Mouse (Mus musculus) layer of hippocampus, adult 11-12 months (tissue): ENCODE measurements around the gene Lnx2.
A peak's percentile ranks its signal among the peaks of the same experiment; 100 is the strongest.

Source experiments
- DNase-seq: peaks from one replicate; pipeline ENCODE4 v3.0.0; 2022; ENCODE audit warnings: low spot score

Lnx2 gene

GRCm38 (mm10) chr5:147051500-147052308 lies 24.7 kb downstream of the Lnx2 start:
- DNase-seq: no peak

DNA sequence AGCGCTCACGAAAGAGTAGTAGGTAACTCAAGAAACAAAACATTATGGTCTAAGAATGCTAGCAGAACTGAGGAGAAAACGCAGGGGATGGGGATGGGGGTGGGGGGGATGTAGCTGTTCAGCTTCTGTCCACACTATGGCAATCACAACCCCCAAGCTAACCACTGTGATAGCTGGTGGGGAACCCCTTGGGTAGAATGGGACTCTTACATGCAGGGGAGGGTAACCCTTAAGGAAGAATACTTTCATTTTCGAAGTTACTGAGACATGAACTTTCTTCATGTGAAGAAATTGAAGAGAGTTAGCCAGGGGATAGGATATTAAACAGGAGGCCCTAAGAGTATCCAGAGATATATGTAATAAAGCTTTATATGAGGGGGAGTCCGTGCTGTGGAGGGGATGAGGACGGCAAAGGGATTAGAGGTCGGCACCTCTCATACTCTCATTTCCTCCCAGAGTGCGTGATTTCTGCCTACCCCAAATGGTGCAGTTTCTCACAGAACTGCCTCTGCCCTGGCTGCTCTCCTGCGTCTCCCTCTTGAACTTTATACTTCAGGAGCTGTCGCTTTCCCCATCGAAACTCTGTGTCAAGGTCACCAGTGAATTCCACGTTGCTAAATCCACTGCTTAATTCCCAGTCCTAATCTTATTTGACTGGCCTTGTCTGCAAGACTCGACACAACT lies 25.4 kb downstream of the Lnx2 start:
- DNase-seq: no peak

DNA sequence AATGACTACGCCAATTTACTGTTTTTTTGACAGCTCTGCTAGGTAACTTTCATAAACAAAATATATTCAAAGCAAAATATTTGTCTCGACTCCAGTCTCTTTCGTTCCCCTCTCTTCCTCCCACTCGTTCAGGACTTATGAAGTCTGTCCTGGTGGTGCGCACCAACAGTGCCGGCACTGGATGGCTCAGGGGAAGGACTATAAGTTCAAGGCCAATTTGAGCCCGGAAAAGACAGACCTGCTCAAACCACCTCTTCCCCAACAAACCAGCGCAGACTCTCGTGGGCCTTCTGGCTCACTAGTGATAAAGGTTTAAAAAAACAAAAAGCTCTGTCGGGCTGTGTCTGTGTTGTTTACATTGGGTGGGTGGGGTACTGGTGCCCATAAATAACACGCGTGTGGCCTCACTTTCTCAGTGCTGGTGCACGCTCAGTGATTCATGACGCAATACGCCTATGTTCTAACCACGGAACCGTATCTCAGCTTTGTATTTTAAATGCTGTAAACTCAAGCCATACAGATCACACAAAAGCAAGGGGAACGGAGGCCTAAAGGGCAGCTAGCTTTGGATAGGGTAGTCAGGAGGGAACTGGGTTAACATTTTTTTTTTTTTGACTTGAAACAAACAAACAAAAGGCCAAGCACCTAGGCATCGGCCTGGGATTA lies 26.7 kb downstream of the Lnx2 start:
- DNase-seq: no peak

DNA sequence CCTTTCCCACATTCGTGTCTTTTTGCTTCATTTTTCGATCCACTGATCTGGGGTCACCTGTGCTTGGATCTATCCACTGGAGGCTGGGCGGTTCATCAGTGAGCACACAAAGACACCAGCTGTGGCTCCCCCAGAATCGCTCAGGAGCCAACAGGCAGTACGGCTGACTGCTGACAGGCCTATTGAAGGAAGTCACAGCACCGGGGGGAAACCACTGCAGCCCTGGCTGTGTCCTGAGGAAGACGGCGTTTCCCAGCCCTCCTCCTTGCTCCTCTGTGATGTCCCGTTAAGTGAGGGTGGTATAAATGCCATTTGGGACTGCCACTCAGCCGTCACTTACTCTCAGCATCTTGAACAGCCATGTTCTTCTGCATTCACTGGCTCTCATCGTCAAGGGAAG lies 30.5 kb downstream of the Lnx2 start:
- no peak for DNase-seq

- no peak for DNase-seq
Measured at GRCm38 (mm10) chr5:147045311-147045710, 31.1 kb downstream of the Lnx2 start.

GRCm38 (mm10) chr5:147043240-147043844 lies 33.0 kb downstream of the Lnx2 start:
- no peak for DNase-seq

DNA sequence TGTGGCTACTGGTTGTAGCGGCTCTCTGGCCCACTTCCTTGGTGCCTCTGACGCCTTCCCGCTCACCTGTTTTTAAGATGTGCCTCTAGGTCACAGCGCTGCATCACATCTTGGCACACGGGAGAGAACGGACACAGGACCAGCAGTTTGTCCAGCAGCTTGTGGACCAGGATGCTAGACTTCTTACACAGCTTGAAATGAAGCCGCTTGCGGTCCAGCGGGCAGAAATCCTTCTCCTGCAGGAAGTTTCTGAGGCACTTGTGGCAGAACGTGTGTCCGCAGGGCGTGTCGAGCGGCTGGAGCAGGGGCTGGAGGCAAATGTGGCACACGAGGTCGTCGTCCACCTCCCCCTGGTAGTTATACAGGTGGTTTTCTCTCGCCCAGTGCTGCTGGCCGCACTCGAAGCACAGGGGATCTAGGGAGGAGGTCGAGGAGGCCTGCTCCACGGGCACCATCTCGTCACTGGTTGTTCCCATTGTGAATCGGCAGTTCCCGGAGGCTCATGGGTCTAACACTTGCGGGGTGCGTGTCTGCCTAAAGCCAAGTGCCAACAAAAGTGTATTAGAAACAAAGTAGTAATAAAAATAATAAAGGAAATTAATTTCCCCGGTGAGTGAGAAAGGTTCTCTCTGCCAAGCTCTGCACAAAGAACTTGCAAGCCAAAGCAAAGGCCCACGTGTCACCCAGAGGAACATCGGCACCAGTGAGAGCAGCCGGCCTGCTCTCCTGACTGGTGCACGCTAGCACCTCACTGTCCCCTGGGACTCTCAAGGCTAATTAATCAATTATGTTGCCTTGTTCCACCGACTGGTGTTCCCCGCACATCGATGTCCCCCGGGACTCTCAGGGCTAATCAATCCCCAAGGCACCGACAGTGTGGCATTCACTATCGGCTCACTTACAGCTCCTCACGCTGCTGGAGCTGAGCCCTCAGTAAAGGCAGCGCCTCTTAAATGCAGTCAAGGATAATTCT lies 34.1 kb downstream of the Lnx2 start:
- DNase-seq: no peak

DNA sequence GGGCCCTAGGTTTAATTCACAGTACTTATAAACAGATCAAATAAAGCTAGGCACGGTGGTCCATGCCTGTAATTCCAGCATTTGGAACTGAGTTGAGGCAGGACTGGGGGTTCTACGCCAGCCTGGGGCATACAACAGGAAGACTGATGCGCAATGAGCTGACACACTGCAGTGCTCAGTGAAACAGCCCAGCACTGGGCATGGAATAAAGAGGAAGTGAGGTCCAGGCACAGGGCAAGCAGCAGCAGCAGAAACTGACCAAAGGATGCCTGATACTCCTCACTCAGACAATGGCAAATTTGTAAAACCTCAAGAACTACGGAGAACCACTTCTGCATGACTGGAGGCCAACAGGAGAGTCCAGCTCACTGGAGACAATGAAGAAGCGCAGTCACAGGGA lies 37.0 kb downstream of the Lnx2 start:
- DNase-seq: no peak

DNA sequence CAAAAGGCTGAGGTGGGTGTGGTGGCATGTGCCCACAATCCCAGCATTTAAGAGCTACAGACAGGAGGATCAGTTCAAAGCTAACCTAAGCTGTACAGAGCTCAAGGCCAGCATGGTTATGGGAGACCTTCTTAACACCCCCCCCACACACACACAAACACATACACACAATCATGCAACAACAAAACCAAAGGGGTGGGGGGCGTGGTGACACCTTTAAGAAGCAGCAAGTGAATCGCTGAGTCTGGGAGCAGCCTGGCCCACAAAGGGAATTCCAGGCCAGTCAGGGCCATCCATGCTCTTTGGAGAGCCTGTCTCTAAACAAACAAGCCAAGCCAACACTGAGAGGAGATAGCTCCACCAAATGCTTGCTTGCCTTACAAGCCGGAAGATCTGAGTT lies 38.8 kb downstream of the Lnx2 start:
- no peak for DNase-seq

- DNase-seq: no peak
Measured at GRCm38 (mm10) chr5:147036661-147037060, 39.7 kb downstream of the Lnx2 start.

GRCm38 (mm10) chr5:147036028-147036427 lies 40.4 kb downstream of the Lnx2 start:
- no peak for DNase-seq

DNA sequence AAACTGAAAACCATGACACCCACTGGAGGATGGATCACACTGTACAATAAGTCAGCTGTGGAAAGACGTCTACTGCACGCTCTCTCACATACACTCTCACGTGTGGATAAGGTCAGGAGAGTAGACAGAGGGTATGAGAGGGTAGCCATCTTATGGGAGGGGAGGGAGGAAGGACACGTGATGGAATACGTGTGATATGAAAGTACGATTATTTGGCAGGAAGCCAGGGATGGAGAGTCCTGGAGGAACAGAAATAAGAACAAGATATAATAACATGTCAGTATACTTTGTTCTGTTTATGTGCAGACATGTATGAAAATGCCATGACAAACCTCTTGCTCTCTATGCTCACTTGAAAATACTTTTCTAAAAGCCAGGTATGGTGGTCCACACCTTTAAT lies 41.1 kb downstream of the Lnx2 start:
- DNase-seq: no peak

- DNase-seq: no peak
Measured at GRCm38 (mm10) chr5:147034283-147034682, 42.1 kb downstream of the Lnx2 start.

GRCm38 (mm10) chr5:147033155-147033554 lies 43.2 kb downstream of the Lnx2 start:
- DNase-seq: no peak

GRCm38 (mm10) chr5:147031281-147031680 lies 45.1 kb downstream of the Lnx2 start:
- no peak for DNase-seq

DNA sequence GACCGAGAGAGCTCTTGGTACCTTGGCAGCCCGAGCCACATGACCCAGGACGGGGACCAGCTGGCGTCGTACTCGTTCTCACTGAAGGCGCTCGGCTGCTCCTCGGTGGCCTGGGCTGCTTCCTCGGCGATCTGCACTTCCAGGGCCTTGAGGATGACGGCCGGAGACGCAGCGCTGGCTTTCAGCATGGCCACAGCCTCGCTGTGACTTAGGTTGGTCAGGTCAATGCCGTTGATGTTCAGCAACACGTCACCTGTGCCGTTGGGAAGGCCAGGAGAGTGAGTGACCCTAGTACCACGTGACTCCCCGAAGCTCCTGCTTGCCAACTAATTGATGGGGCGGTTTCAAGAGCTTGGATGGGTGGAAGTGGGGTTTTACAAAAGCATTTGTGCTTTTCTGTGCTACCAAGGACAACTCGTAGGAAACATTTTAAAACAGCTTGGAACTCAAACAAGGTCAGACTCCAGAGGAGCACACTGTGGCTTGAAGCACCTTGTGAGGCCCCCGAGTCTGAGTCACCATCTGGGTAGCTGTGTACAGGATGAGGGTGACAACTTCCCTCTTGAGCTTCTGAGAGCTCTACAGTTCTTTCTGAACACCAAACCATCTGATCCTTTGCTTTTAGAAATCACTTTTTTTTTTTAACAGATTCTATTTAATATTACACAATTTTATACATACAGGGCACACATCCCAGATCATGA lies 51.9 kb downstream of the Lnx2 start:
- DNase-seq: no peak

- DNase-seq: peak; percentile 31
Measured at GRCm38 (mm10) chr5:147023245-147023970, 53.0 kb downstream of the Lnx2 start.

DNA sequence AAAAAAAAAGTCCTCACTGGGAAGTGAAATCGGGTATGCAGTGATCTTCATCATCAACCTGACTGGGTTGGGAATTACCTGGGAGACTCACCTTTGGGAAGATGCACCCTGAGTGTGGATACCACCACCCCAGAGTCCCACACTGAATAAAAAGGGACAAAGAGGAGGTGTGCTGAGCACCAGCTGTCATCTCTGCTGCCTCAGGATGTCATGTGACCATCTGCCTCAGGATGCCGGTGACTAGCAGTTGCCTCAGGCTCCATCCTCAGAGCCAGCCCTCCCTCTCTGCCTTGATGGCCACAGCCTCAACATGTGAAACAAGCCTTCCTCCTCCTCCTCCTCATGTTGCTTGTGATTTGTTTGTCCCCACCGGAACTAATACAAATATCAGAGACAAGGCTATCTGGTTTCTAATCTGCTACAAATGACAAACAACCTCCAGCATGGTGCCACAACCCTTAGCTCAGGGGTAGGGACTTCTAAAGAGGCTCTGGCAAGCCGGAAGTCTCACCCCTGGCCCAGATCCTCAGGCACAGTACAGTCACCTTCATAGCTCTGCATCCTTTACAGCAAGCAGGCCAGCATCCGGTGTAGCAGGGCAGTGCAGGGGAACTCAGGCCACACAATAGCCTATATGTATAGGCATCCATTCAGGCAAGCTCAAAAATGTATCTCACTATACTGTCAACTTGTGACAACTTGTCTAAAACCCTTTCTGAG lies 54.7 kb downstream of the Lnx2 start:
- no peak for DNase-seq

DNA sequence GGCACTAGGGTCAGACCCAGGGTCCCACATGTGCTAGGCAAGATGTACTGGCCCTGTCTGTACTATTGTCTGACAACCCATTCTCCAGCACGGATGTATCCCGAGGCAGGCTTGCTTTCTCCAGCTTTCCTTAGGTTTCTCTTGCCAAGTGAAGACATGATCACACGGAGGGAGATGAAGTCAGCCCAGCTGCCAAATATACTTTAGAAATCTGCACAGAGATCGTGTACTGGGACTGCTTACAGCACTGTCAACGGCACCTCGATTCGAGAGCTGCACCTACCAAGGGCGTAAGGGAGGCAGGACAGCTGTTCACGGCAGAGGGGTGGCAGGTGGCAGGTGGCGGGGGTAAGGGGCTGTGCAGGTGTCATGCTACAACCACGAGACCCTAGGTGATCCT lies 55.8 kb downstream of the Lnx2 start:
- DNase-seq: no peak
